Mouse (Mus musculus): ENCODE data around the gene Hbq1a.
"Not testable (repeated sequence)": the region's sequence is repeated elsewhere in the genome, so short reads cannot be mapped to it uniquely, and the experiment has no call there.

The Hbq1a gene

DNA sequence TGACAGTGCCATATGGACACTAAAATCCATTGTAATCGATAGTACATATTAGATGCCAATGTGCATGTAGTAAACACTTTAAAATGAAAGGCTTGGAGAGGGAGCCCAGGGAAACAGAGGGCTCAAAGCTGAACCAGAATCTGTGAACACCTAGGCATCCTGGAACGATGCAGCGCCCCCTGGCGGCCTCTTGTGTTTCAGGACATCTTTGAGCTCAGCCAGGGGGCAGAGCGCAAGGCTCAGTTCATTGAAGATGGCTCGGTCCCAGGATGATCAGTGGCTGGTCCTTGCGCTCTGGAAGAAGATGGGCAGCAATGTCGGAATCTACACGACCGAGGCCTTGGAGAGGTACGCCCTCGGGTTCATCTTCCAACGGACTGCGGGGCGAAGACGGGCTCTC, at the start of gene Hbq1a:
Hbq1a (plus strand) TSS at position 205 of the 400 bp plus-strand sequence.
- peak; percentile 30 for DNase-seq (ENCODE audit: low spot score)

DNA sequence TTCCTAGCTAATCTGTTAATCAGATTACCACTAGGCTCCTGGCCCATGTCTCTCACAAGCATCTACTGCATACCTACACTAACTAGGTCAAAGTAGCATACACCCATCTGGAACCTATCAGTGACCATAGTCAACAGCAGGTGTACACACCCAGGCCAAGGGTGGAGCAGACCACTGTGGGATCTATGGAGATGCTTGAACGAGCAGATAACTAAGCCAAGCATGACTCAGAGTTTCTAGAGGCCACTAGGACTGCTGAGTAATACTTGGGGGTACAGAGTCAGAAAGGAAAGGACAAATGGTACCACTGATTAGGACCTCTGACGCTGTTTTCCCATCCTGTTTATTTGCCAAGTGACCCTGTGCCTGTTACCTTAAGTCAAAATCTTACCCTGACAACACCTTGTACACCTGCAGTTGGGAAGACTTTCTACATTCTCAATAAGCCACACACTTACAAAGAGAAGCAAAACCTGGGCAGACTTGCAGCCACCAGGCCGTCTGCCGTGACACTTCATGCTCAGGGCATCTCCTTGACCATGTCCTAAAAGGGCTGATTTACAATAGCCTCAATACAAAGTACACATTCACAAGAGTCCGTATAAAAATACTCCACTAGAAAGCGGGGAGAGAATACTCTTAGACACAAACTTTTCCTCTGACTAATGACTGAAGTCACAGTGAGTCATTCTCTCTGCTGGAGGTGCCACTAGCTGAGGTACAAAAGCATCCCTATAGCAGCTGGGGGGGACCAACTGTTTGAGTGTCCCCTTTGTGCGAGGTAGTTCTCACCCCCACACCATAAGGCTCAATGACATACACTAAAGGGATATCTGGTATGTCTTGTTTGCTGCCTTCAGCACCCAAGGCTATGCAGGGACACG, 48.7 kb upstream of the Hbq1a start:
- DNase-seq (ENCODE audit: low spot score): no peak

DNA sequence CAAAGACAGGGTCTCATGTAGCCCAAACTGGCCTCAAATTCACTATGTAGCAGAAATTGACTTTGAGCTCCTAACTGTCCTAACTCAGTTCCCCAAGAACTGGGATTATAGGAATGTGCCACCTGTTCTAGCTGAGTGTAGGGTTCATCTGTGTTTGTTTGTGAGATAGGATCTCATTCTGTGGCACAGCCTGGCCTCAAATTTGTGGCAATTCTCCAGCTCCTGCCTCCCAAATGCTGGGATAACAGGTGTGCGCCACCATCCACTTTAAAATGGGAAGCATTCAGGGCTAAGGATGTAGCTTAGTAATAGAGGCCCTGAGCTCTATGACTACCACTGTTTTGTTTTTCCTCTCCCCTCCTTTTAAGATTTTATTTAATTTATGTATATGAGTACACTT, 46.7 kb upstream of the Hbq1a start:
- no peak for DNase-seq (ENCODE audit: low spot score)

DNA sequence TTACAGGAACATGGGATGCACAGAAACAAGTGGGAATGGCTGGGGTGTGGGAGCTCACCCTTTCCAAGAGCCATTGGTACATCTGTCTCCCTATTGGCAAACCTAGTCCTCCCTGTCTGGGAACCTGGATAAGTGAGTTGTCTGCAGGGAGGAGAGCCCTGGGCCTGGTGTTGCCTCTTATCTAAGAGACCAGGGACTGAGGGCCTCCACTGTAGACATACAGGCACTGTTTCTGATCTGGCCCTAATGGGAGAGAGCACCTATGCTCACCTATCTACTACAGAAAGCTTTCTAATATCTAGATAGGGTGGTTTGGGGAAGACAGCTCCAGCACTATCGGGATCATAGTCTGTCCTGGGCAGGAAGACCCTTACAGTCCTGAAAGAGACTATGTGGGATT, 43.7 kb upstream of the Hbq1a start:
- no peak for DNase-seq (ENCODE audit: low spot score)

DNA sequence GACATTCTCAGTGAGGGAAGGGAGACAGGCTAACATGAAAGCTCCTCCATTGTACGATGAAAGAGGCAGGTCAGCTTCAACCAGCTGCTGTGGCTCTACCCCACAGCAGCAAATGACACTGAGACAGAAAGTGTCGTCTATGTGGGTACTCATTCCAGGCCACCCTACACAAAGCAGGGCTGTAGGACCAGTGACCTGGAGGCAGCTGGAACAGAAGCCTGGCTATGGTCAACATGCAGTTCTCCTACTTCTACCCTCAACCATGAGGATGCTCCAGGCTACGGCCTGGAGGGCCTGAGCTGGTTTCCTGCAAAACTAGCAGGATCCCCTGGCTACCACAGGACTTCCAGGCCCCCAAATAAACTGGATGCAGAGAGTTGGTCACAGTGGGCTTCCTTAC, 43.3 kb upstream of the Hbq1a start:
- DNase-seq (ENCODE audit: low spot score): no peak

DNA sequence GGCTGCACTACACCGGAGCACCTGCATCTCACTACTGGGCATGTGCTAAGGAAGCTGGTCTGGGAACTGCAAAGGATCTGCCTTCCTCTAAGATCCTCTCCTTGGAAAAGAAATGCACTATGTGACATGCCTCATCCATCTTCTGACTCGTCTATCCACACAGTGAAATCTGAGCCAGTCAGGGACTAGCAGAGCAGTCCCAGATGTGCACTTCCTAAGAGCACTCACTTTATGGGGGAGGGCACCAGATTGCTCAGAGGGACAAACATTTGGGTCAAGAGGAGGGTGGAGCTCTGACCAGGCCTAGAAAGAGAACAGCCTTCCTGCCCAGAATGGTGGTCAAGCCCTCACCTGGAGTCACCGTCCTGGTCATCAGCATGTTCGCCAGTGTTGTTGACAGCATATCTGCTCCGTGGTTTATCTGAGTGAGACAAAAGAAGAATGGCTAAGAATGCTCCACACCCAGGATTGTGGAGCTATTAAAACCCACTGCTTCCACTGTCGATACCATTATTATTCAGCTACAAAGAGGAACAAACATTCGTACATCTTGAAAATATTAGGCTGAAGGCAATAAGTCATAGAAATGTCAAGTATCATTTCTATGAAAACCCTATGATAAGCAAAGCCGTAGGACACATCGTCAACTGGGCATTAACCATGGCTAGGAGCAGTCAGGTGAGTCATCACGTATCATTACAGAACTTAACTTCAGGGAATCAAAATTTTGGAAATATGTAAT, 37.0 kb upstream of the Hbq1a start:
- DNase-seq (ENCODE audit: low spot score): no peak

DNA sequence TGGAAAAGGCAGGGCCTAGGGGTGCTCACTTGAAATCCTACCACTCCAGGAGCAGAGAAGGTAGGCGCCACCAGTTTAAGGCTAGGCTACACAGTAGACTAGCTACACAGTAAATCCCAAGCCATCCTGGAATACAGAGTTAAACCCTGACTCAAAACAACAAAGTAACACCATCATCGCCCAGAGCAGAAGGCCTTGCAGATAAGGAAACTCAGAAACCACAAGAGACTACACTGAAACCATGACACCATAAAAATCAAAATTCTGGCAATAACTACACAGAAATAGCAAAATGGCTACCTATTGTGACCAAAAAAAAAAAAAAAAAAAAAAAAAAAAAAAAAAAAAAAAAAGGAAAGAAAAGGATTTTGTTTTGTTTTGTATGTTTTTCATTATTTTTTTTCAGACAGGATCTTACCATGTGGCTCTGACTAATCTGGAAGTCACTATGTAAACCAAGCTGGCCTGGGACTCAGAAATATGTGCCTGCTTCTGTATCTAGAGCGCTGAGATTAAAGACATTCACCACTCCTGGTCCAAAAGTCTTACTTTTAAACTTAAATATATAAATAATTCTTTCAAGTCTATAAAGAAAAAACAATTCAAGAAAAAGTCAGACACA, 34.6 kb upstream of the Hbq1a start:
- DNase-seq (ENCODE audit: low spot score): no peak

DNA sequence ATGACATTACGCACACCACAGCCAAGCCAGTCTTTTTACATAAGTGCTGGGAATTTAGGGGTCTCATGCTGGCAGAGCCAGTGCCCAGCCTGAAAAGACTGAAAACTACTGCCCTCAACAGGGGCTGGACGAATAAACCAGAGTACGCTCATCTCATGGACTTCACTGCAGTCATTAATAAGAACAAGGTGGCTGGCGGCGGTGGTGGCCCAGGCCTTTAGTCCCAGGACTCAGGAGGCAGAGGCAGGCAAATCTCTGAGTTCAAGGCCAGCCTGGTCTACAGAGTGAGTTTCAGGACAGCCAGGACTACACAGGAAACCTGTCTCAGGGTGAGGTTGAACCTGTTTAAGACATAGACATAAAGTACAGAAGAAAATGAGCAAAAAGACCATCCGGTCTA, 33.7 kb upstream of the Hbq1a start:
- DNase-seq (ENCODE audit: low spot score): no peak

DNA sequence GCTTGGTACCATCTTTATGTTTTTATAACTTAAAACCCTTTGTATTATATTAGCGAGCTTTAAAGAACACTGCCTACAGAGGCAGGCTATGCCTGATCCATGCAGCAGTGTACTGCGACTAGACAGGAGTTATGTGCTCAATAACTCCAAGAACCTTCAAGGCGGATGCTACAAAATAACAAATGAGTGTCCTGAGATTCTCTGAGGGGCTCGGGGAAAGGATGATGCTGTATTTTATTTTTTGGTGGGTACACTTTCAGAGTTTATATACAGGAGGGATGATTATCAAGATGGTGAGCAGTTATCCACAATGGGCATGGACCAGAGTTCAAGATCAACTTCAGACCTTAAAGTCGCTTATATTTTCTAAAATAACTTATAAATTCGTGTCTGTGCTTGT, 33.1 kb upstream of the Hbq1a start:
- DNase-seq (ENCODE audit: low spot score): no peak

DNA sequence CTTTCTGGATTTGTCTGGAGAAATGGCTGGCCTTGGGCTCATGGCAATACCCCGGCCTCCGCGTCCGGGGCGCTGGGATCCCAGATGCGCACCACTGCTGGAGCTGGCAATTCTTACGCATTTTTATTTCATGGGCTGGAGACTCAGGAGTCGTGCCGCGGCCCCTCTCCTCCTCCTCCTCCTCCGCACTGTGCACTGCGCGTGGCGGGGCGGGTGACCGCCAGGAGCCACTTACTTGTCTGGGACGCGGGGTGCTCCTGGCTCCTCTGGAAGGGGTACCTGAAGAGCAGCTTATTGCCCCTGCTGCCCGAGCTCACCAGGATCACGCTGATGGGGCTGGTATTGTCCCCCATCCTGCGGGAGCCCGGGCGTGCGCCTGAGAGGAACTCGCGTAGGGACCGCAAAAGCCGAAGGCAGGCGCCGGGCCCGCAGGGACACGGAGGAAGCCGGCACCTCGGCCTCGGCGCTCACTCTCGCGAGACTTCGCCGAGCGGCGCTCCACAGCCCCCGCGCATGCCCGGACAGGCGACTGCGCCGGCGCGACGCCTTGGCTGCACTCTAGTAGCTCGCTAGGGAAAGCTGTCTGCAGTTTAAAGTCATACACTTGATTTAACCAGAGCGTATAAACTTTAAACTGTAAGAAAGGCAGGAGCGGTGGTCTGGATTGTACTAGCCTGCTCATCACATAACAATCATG, 32.5 kb upstream of the Hbq1a start, which contains the start of gene Nprl3:
Nprl3 (minus strand) TSS at position 520 of the 697 bp plus-strand sequence.
- peak; percentile 97 for DNase-seq (ENCODE audit: low spot score)

DNA sequence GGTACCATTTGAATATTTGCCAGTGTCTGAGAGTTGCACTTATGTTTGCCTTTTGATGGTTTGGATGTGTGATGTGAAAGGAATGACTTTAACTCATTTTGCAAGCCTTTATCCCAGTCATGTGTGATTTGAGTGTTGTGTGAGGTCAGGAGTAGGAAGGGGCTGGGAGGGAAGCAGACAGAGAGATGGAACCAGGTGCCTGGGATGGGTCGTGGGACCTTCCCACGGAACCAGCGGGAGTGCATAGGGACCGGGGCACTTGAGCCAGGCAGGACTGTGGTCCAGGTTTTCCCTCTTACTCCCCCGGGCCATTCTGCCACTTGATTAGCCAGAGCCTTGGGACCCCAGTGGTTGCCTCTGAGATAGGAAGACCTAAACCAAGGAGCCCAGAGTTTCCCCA, 31.9 kb upstream of the Hbq1a start:
- DNase-seq (ENCODE audit: low spot score): no peak

DNA sequence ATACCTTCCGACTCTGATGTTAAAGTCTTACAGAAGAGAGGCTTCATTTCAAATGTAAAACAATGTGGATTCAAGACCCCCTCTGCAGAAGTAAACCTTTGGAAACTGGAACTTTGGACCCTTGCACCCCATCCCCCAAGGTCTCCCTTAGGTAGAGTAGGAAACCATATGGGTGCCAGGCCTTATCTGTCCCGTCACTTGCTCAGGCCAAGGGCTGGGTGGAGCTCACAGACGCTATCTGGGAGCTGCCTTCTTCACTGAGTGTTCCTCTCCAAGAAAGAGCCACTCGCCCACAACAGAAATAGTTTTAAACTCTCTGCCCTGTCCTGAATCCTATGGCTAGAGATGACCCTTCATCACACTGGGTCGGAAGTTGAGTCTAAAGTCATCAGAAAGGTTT, 30.9 kb upstream of the Hbq1a start:
- DNase-seq (ENCODE audit: low spot score): no peak

DNA sequence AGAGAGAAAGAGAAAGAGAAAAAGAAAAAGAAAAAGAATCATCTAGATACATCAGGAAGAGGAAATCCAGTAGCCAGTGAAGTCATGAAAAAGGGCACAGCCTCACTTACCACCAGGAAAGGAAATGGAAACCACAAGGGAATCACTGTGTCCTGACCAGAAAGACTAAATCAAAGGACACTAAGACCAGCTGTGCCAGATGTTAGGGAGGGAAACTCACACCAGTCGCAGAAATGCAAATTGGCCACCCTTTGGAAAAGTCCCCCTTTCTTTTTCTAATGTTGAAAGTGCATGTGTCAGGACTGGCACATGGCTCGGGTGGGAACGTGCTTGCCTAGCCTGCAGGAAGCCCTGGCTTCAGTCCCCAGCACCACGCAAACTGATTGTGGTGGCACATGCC, 28.7 kb upstream of the Hbq1a start:
- no peak for DNase-seq (ENCODE audit: low spot score)

DNA sequence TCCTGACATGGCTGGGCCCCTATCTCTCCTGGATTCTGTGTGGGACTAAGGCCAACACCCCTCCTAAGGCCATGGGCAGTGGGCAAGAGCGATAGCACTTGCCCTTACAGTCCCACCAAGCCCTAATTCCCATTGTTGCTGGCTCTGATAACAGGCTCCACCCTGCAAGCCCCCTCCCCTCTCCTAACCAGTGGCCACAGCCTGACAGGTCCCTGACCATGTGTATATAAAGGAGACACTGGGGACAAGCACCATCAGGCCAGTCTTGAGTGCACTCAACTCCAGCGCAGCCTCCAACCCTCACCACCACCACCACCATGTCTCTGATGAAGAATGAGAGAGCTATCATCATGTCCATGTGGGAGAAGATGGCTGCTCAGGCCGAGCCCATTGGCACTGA, 23.5 kb upstream of the Hbq1a start, which contains the start of gene Hba-x:
Hba-x (plus strand) TSS at position 54 of the 400 bp plus-strand sequence.
- no peak for DNase-seq (ENCODE audit: low spot score)

DNA sequence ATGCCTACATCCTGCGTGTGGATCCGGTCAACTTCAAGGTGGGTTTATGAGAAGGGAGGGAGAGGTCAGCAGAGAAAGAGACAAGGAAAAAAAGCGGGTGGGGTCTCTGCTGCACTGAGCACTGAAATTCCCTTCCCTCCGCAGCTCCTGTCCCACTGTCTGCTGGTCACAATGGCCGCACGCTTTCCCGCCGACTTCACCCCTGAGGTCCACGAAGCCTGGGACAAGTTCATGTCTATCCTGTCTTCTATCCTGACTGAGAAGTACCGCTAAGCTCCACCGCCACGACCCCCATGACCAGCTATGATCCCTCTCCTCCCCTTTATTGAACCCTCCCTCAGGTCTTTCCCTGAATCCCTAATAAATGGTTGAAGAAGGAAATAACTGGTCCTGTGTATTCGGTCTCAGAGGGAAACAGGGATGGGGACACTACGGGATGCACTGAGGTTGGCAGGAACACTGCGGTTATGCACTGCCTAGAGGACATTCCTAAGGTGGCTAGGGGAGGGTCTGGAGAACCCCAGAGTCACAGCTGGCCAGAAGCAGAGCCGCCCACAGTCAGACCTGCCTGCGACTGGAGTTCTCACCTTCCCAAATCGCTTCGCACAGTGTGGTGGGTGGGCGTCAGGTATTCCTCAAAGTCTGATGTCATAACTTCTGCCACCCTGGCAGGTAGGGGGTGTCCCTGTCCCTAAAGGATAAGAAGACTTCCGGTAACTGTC, 22.0 kb upstream of the Hbq1a start:
- DNase-seq (ENCODE audit: low spot score): no peak

DNA sequence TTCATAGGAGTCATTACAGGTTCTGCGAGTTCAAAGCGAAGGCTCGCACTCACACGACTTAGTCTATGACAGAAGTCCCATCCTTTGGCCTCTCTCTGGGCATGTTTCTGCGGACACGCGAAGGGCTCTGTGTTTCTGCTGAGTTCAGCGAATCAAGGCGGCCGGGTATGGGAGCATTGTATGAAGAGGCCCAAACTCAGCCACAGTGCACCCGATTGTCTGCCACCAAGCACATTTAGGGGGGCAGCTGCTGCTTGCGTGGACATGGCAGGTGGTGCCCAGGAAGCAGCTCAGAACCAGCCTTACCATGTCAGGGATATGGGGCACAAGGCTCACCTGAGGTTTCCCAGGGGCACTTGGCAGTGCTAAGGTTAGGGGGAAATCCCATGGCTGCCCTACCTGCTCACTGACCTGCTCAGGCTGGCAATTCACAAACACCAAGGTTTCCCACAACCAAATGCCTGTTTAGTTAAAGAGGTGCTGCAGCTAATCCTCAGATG, 21.4 kb upstream of the Hbq1a start:
- DNase-seq (ENCODE audit: low spot score): no peak

DNA sequence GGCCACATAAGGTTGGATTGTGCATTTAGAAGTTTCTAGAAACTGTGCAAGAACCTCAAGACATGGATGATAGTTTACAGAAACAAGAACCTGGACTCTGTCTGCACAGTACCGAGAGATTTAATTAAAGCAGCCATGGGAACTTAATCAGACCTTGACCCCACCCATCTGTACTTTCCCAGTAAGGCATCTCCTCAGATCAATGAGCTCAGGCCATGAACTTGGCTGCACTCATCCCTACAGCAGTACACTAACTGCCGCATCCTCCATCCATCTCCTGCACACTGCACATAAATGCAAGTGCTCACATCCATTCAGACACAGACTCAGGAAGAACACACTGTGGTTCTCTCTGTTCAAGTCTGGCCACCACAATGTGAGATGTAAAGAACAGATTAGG, 19.2 kb upstream of the Hbq1a start:
- DNase-seq (ENCODE audit: low spot score): no peak

DNA sequence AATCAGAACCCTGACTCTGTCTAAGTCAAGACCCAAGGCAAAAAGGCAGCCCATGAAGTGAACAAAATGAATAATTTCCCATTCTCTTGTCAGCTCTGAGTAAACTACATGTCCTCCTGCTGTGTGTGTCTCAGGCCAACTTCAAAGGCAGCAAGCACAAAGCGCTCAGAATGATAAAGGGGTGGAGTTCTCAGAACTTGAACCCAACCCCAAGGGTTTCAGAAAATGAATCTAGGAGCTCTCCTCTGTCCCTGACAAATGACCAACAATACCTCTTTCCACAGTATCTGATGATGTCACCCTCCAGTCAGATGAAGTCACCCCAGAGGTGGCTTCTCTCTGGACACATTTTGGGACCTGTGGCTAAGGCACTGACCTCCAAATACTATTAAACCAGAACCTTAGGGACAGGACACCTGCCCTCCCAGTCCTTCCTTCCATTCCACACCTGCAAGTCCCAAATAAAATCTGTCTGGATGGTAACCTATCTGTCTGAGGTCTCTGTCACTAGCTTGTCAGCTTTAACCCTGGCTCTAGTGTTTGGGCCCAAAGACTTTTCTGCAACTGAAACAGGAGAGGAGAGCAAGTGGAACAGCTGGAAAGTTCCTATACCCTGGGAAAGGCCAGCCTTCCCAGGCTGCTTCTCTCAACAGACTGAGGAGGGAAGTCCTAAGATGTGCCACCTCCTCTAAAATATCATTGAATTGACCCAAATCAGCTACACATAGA, 18.3 kb upstream of the Hbq1a start:
- DNase-seq (ENCODE audit: low spot score): no peak

DNA sequence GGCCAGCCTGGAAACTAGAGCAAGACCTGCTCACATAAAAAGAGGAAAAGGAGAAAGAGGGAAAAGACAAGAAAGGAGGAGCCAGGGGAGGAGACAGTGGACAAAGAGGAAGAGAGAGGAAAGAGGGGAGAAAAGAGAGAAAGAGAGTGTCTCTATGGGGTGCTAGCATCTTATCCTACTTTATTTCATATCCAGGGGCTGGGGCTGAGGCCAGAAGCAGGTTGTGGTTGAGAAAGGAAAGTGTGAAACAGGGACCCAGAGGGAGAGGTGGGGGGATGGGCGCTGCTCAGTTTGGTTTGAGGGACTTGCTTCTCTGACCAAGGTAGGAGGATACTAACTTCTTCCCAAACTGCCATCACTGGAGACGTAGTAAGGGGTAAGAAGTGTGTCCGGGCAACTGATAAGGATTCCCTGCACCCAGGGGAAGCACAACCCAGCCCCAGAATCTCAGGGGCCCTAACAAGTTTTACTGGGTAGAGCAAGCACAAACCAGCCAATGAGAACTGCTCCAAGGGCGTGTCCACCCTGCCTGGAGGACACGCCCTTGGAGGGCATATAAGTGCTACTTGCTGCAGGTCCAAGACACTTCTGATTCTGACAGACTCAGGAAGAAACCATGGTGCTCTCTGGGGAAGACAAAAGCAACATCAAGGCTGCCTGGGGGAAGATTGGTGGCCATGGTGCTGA, 16.6 kb upstream of the Hbq1a start, which contains the start of gene Hba-a1:
Hba-a1 (plus strand) TSS at position 421 of the 687 bp plus-strand sequence.
- not testable (repeated sequence) for DNase-seq (ENCODE audit: low spot score)

DNA sequence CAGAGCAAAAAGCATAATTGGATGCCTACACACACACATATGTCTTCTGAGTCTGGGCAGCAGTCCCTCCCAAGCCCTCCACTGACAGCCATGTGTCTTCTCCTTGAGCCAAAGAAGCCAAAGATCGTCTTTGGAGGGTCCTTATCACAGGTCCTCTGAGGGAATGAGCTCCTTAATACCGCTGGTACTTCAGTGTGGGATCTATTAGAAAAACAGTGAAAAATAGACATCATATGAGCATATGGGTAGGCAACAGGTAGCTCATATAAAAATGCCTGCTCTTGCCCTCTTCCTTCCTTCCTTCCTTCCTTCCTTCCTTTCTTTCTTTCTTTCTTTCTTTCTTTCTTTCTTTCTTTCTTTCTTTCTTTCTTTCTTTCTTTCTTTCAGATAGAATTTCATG, 15.3 kb upstream of the Hbq1a start:
- not testable (repeated sequence) for DNase-seq (ENCODE audit: low spot score)

Data from lung, postnatal 25 days (tissue).